Mouse (Mus musculus) megakaryocyte, adult 5-6 weeks (primary cell): ENCODE measurements around the gene Itgb2l. TPM values are rescaled to one million over a fixed set of nuclear protein-coding genes. Genes with fewer than 3 reads are reported as not detected.
"Not testable (repeated sequence)": the region's sequence is repeated elsewhere in the genome, so short reads cannot be mapped to it uniquely, and the experiment has no call there.

Source experiments
- ATAC-seq: 2 replicates; pipeline ENCODE4 v1.8.0; 2016; ENCODE audit warnings: mild to moderate bottlenecking, inconsistent platforms; ENCODE audit not compliant: poor library complexity, severe bottlenecking
- total RNA-seq, 2 experiments: library from RNA; stranded (forward) in 1 of 2; stranded (reverse) in 1 of 2; fragments of 153-499, 151-499 nt in 1 of 2; fragments of 221-1000, 200-1000 nt in 1 of 2; gene quantifications; 2 replicates each; pipeline versions ENCODE4 v1.2.3 to v1.2.4; 2015 to 2017

Gene Itgb2l
- total RNA-seq (2015) (41.3 and 61.9 TPM in 2 replicates), total RNA-seq (2017) (67.6 and 76.1 TPM in 2 replicates)

GRCm38 (mm10) chr16:96443468-96443867 lies at the start of gene Itgb2l:
Gene Itgb2l (minus strand): TSS chr16:96443619.
- ATAC-seq = peak; percentile 58

- ATAC-seq = no peak
Observed at GRCm38 (mm10) chr16:96491530-96491929, 48.1 kb upstream of the Itgb2l start.

GRCm38 (mm10) chr16:96488038-96488437 lies 44.6 kb upstream of the Itgb2l start:
- no peak for ATAC-seq

- ATAC-seq = no peak
Observed at GRCm38 (mm10) chr16:96487007-96487684, 43.7 kb upstream of the Itgb2l start.

GRCm38 (mm10) chr16:96481791-96482190 lies 38.4 kb upstream of the Itgb2l start:
- no peak for ATAC-seq

GRCm38 (mm10) chr16:96474185-96474584 lies 30.8 kb upstream of the Itgb2l start:
- ATAC-seq = no peak

- ATAC-seq = no peak
Observed at GRCm38 (mm10) chr16:96472816-96473215, 29.4 kb upstream of the Itgb2l start.

- no peak for ATAC-seq
Observed at GRCm38 (mm10) chr16:96472361-96472760, 28.9 kb upstream of the Itgb2l start.

- peak; percentile 84 for ATAC-seq
Observed at GRCm38 (mm10) chr16:96469640-96470039, 26.2 kb upstream of the Itgb2l start.

- no peak for ATAC-seq
Observed at GRCm38 (mm10) chr16:96468698-96469097, 25.3 kb upstream of the Itgb2l start.

- no peak for ATAC-seq
Observed at GRCm38 (mm10) chr16:96468011-96468410, 24.6 kb upstream of the Itgb2l start.

- peak; percentile 84 for ATAC-seq
Observed at GRCm38 (mm10) chr16:96467445-96467844, 24.0 kb upstream of the Itgb2l start, which contains the start of gene Pcp4. Gene Pcp4 (plus strand): TSS chr16:96467606.

- ATAC-seq = no peak
Observed at GRCm38 (mm10) chr16:96460788-96461187, 17.4 kb upstream of the Itgb2l start.

GRCm38 (mm10) chr16:96459356-96459755 lies 15.9 kb upstream of the Itgb2l start:
- ATAC-seq = no peak

- no peak for ATAC-seq
Observed at GRCm38 (mm10) chr16:96457612-96458011, 14.2 kb upstream of the Itgb2l start.

GRCm38 (mm10) chr16:96454086-96454485 lies 10.7 kb upstream of the Itgb2l start:
- ATAC-seq = no peak

GRCm38 (mm10) chr16:96450871-96451270 lies 7.5 kb upstream of the Itgb2l start:
- not testable (repeated sequence) for ATAC-seq

GRCm38 (mm10) chr16:96441826-96442225 lies 1.6 kb downstream of the Itgb2l start:
- ATAC-seq = no peak

- ATAC-seq = no peak
Observed at GRCm38 (mm10) chr16:96440871-96441270, 2.5 kb downstream of the Itgb2l start.

GRCm38 (mm10) chr16:96439682-96440081 lies 3.7 kb downstream of the Itgb2l start:
- ATAC-seq = peak; percentile 71

GRCm38 (mm10) chr16:96438946-96439345 lies 4.5 kb downstream of the Itgb2l start:
- ATAC-seq = no peak

- ATAC-seq = no peak
Observed at GRCm38 (mm10) chr16:96434024-96434785, 9.2 kb downstream of the Itgb2l start.
